8 mouse cellular contexts compared by ENCODE assay signal in the genomic region with DNA sequence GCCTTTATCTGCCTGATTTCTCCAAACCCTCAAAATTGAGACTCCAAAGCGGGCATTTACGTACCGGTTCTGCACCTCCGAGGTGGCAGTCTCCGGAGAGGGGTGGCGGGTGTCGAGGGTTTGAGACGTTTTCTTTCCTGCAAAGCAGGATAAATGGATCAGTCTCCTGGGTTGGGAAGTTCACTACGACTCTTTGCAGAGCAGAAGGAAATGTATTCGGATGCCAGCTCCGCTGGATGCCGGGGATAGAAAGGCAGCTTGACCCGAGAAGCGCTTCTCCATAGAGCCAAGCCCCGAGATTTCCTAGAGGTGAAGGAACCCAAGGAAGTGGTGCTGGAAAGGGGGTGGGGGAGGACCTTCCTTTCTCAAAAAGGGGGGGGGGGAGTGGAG. TPM values are rescaled to one million over a fixed set of nuclear protein-coding genes. Genes with fewer than 3 reads are reported as not detected.
DNase-seq lines count a peak whose midpoint lies in the region; ATAC-seq and TF ChIP-seq lines count a peak whose summit lies in the region.

No protein-coding gene starts in this region.

- H3K36me3 ChIP-seq in heart, embryonic 14.5 days (ENCODE audit: control insufficient read depth, insufficient read depth, low read length): no peaks in the 10 kb centered on the region
- no peaks in the 10 kb centered on the region for H3K36me3 ChIP-seq in ES-E14 (ENCODE audit: control insufficient read depth, insufficient read depth, low read length, poor library complexity, severe bottlenecking)
- no peaks in the 10 kb centered on the region for H3K36me3 ChIP-seq in forebrain, embryonic 11.5 days (ENCODE audit: control insufficient read depth, insufficient read depth, low read length)

- no peak for ATAC-seq in heart, embryonic 14.5 days (ENCODE audit: insufficient number of reproducible peaks, insufficient read depth, low FRiP score, low read depth)
- ATAC-seq in forebrain, embryonic 11.5 days (replicated peaks; ENCODE audit: low FRiP score): peak; percentile 20; the same call in 1 of the 2 replicates
- ATAC-seq in granulocyte monocyte progenitor cell, adult 5-6 weeks (replicated peaks; ENCODE audit: poor library complexity, severe bottlenecking): no peak
- ATAC-seq in activated CD4-positive, CD25-positive, alpha-beta regulatory T cell, adult 4 months: no peak

- H3K9me3 ChIP-seq in heart, embryonic 14.5 days (ENCODE audit: control insufficient read depth, low read length): no peaks in the 10 kb centered on the region
- no peaks in the 10 kb centered on the region for H3K9me3 ChIP-seq in ES-E14 (ENCODE audit: control insufficient read depth, insufficient read depth, low read depth, low read length)
- H3K9me3 ChIP-seq in forebrain, embryonic 11.5 days (ENCODE audit: control insufficient read depth, low read length): no peaks in the 10 kb centered on the region

- no peak overlapping the region for H3K9ac ChIP-seq in heart, embryonic 14.5 days (ENCODE audit: low read length)
- H3K9ac ChIP-seq in ES-E14 (ENCODE audit: insufficient read depth, low read depth, low read length, poor library complexity, severe bottlenecking): no peak overlapping the region
- H3K9ac ChIP-seq in forebrain, embryonic 11.5 days (ENCODE audit: low read length): peak overlapping the region; percentile 44; the same call in 1 of the 2 replicates

- 1% methylated on average over 15 of the region's 15 CpGs for WGBS in heart, embryonic 14.5 days
- WGBS in forebrain, embryonic 11.5 days: under 1% methylated on average over 15 of the region's 15 CpGs

- no peak overlapping the region for H3K27ac ChIP-seq in heart, embryonic 14.5 days (replicated peaks in 1 of 2; ENCODE audit: control insufficient read depth in 1 of 2, insufficient read depth in 1 of 2, low read depth in 2 of 2, low read length in 2 of 2)
- H3K27ac ChIP-seq in ES-E14 (ENCODE audit: insufficient read depth, low read depth, low read length, poor library complexity, severe bottlenecking): no peak overlapping the region
- no peak overlapping the region for H3K27ac ChIP-seq in forebrain, embryonic 11.5 days (ENCODE audit: low read depth, low read length)

- peak overlapping the region; percentile 40 to 42 for H3K4me3 ChIP-seq in heart, embryonic 14.5 days (ENCODE audit: control insufficient read depth in 1 of 2, insufficient read depth in 1 of 2, low read depth in 1 of 2, low read length in 2 of 2)
- peak overlapping the region; percentile 80 to 83 for H3K4me3 ChIP-seq in ES-E14 (ENCODE audit: insufficient read depth in 1 of 2, low read depth in 1 of 2, low read length in 2 of 2, poor library complexity in 1 of 2, severe bottlenecking in 1 of 2)
- H3K4me3 ChIP-seq in forebrain, embryonic 11.5 days (ENCODE audit: low read depth, low read length): peak overlapping the region; percentile 42

- in situ Hi-C loops in ES-E14 (cut with MboI; ENCODE audit: low sequenced_read_pairs in 2 of 2, unreplicated experiment in 2 of 2): no loop called here

- peak overlapping the region; percentile 87 for H3K4me2 ChIP-seq in heart, embryonic 14.5 days (ENCODE audit: low read length)
- H3K4me2 ChIP-seq in forebrain, embryonic 11.5 days (ENCODE audit: low read depth, low read length, severe bottlenecking): peak overlapping the region; percentile 91

- DNase-seq in heart, adult 8-10 months (ENCODE audit: low spot score): no peak
- peak; percentile 16 for DNase-seq in ES-E14 (ENCODE audit: low read depth, low spot score)
- DNase-seq in forebrain, embryonic 11.5 days (ENCODE audit: low spot score): peak; percentile 58
- peak; percentile 27 for DNase-seq in mesoderm, embryonic 11.5 days (ENCODE audit: low read depth, low spot score)
- no peak for DNase-seq in thymus, postnatal 25 days

- peaks cover 2 to 7% of the 10 kb centered on the region in 2 experiments; a peak in 1 of 4 replicates for H3K4me1 ChIP-seq in heart, embryonic 14.5 days (ENCODE audit: control insufficient read depth in 2 of 2, insufficient read depth in 2 of 2, low read length in 2 of 2)
- no peaks in the 10 kb centered on the region; a peak in 1 of 4 replicates for H3K4me1 ChIP-seq in ES-E14 (ENCODE audit: control insufficient read depth in 2 of 2, insufficient read depth in 2 of 2, low read length in 2 of 2, poor library complexity in 1 of 2)
- H3K4me1 ChIP-seq in forebrain, embryonic 11.5 days (replicated peaks; ENCODE audit: control insufficient read depth, insufficient read depth, low read length): no peaks in the 10 kb centered on the region; the same call in 1 of the 2 replicates

- H3K27me3 ChIP-seq in heart, embryonic 14.5 days (ENCODE audit: control insufficient read depth, insufficient read depth, low read length): peaks cover 48% of the 10 kb centered on the region
- peaks cover 16% of the 10 kb centered on the region for H3K27me3 ChIP-seq in forebrain, embryonic 11.5 days (ENCODE audit: control insufficient read depth, insufficient read depth, low read length)

TF ChIP-seq in ES-E14, 5 proteins besides CTCF, POLR2A, EP300 and RAD21:
- TF ChIP-seq ZNF384 (IDR thresholded peaks at IDR 0.05; ENCODE audit: low read depth, low read length): no peak
- no peak for TF ChIP-seq HCFC1 (IDR thresholded peaks at IDR 0.05; ENCODE audit: borderline replicate concordance, insufficient read depth, low read length)
- no peak for TF ChIP-seq MAFK (IDR thresholded peaks at IDR 0.05; ENCODE audit: insufficient read depth, low read depth, low read length)
- no peak for TF ChIP-seq CHD2 (IDR thresholded peaks at IDR 0.05; ENCODE audit: low read depth, low read length)
- TF ChIP-seq ZC3H11A (IDR thresholded peaks at IDR 0.05; ENCODE audit: borderline replicate concordance, low read depth, low read length): no peak

RNA-seq across cellular contexts. Expression of a gene that starts 0.5 kb away (rescaled TPM):
- 0.12 TPM in 1 of 2 replicates, not detected in the other for polyA plus RNA-seq in heart, embryonic 14.5 days (2014; fragmentation: Nextera tagmentation; extraction: Ambion mirVana)
- total RNA-seq in heart, adult 8-10 months (2022): under 1 TPM in 3 of 4 experiments, not detected in 1; under 0.01 to 0.03 (median 0.03) TPM
- total RNA-seq in ES-E14 (2012; rRNA removed): 0.32 and 1.2 TPM in 2 replicates
- polyA plus RNA-seq in forebrain, embryonic 11.5 days (2014; fragmentation: Nextera tagmentation; extraction: Ambion mirVana): 3.1 and 3.5 TPM in 2 replicates
- not detected in 2 replicates for total RNA-seq in granulocyte monocyte progenitor cell, adult 5-6 weeks (2014; fragmentation: Nextera tagmentation)
- total RNA-seq in granulocyte monocyte progenitor cell, adult 5-6 weeks (2017): not detected in 2 replicates
- polyA plus RNA-seq in activated CD4-positive, CD25-positive, alpha-beta regulatory T cell, adult 4 months (2017; shearing (Covaris generic)): under 1 TPM in 1 of 2 experiments, not detected in 1; 0.09 TPM

Comparison
In these comparisons a context has a peak if more than half of its experiments do, and no peak if none do; other contexts are left out.
1. DNase-seq: peak in ES-E14 (single experiment), forebrain, embryonic 11.5 days (single experiment) and mesoderm, embryonic 11.5 days (single experiment); none in heart, adult 8-10 months (single experiment) and thymus, postnatal 25 days (single experiment).
2. Peak in every context shown above with its lines, with median percentiles within 50 percentile points of each other: H3K4me3 ChIP-seq.